Mouse (Mus musculus) adrenal gland (tissue): ENCODE results near the gene Lpp.

ENCODE experiments used
- intact Hi-C: fragments of 180-260 bp; cut with DNase I; formaldehyde crosslinking; loops from one replicate; pipeline ENCODE4 v1.15.1; 2025

Gene Lpp

DNA sequence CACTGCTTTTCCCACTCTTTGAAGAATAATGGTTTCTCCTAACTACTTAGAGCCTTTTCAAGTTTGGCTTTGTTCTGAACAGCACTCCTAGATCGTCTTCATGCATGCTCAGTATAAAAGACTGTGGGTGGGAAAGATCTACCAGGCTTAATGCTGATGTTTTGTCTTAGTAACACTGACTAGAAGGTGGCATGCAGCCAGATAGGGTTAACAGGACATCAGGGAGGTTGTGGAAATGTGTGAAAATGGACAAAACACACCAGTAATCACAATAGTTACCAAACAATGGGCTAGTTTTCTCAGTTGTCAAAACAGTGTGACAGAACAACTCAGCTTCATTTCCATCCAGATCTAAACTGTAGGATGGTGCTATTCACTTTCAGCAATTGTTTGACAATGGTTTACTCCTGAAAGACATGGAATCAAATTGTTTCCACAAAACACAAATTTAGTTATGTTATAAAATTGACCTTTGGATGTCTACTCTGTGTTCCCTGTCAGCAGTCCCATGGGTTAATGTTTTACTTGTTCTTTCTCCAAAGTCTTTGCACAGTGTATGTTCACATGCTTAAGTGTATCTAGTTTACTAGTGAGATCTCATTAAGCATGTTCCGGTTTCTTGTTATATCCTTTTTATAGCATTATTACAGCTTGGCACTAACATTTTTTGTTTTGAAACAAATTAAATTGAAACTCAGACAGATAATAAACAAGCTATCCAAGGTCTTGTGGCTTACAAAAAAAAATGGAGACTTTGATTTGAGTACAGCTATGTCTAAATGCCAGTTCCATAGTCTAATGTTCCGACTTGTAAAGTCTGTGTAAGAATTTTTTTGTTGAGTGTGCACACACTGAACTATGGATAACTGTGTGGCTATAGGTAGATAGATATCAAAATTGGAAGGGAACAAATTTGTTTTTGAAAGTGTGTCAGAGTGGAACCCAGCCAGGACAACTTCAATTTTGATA lies 229.2 kb downstream of the Lpp start:
- intact Hi-C loops: no loop called here

DNA sequence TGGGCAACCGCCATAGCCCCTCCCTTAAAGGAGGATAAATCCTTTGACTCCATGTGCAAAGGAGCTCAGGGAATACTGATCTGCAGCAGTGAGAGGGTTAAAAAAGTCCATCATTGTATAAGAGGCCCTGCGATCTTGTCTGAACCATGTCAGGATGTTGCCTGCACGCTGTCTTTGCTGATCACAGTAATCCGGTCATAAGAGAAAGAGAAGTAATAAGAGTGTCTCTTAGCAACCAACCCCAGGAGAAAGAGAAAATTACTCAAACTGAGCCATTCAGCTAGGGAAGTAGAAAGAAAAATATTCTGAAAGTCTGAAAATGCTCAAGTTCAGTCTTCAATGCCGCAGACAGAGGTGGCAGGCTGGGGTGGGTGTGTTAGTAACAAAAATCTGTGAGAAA lies 231.0 kb downstream of the Lpp start:
- intact Hi-C loops: no loop called here

DNA sequence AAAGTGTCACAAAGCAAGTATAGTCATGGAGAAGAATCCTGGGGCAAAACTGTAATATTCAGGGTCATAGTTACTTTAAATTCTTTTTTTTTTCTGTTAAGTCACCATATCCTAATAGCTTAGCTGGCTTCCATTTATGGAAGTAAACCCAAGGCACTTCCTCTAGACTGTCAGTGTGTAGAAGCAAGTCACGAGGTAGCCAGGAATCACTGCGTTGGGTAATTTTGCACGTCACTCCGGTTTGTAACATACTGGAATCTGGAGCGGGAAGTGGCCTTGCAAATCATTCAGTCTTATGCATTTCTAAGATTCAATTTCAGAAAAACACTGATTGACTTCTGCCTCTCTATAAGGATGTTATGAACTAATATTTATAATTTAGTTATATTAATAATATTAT lies 232.3 kb downstream of the Lpp start:
- intact Hi-C loops: no loop called here

DNA sequence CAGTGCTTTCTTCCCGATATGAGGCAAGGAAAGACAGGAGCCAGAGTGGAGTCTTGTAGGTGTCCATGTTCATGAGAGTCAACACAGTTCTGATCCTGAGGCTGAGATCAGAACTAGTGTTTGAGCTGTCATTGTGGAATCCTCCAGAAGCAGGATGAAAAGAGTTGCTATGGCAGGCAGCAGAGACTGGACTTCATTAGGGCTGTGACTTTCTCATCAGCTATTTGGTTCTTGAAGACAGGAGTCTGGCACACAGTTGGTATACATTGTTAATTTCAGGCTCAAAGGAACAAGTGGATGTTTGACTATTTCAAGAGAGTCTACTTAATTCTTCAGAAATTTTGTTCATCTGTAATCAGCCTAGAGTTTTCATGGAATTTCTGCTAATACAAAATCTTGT lies 235.5 kb downstream of the Lpp start:
- intact Hi-C loops: no loop called here

DNA sequence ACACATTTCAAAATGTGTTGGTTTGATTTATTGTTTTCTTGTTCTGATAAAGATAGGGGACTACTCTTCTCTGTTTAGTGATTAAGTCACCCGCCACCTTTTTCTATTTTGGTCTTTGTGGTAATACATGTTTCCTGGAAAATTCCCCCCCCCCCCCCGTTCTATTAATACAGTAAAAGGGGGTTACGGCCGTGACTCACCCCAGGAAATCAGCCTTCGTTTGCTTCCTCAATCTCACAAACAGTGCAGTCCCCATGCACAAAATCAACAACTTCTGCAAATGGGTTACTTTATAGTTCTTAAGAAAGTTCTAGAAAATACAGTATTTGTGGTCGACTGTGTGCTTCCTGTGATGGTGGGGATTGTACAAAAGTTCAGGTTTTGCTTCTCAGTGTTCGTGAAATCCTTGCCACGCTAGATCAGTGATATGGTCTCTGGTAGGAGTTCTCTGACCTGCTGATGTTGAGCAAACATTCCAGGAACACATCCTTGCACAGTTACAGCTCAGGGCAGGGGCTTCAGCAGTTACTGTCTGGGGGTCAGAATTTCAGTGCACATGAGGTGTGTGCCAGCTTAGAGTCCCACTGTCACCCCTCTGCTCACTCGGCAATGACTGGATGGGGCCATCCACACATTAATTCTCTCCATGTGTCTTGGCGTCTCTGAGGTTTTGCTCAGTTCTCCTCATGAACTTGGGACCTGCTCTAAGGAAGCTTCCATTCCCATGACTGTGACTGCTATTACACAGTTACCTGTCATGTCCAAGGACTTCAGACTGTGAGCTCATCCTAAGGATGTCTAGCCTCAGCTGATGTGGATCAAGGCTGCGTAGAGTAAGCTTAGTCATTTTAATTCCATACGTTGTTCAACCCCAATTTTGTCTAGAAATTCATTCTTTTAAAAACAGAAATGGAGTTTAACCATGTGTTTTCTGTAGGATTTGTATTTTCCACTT lies 236.2 kb downstream of the Lpp start:
- intact Hi-C loops: no loop called here

DNA sequence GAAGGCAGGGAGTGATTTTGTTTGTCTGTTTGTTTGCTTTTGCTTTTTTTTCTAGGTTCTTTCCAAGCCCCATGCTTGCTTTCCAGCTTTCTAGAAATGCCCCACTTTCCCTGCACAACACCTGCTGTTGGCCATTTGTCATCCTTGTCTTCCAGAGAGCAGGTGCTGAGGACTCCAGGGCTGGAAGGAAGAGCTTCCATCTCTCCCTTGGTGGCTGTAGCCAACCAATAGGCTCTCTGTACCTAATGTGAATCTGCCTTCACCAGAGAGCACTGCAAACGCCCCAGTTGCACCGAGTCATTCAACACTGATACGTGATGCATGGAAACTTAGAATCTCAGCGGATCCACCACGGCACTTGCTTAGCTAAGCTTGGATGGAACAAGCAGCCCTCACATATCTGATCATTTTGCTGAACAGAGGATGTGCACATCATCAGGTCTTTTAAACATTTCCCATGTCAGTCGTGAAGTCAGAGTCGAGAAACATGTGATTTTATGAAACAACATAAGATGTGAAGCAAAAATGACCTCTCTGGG lies 242.1 kb downstream of the Lpp start:
- intact Hi-C loops: no loop called here

DNA sequence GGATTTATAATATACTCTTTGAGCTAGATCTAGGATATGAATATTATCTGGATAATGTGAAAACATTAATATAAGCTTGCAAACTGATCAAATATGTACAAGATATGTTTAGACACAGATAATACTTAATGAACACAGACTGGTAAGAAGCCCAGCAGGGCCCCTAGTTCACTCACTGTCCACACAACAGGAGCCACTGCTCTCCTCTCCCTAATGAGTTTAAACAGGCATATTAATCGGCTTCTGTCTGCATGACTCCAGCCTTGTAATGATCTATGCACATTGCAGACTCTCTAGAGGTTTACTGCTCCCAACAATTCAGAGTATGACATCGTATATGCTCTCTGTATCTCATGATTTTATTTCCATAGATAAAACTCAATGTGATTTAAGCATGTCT lies 243.6 kb downstream of the Lpp start:
- intact Hi-C loops: no loop called here

DNA sequence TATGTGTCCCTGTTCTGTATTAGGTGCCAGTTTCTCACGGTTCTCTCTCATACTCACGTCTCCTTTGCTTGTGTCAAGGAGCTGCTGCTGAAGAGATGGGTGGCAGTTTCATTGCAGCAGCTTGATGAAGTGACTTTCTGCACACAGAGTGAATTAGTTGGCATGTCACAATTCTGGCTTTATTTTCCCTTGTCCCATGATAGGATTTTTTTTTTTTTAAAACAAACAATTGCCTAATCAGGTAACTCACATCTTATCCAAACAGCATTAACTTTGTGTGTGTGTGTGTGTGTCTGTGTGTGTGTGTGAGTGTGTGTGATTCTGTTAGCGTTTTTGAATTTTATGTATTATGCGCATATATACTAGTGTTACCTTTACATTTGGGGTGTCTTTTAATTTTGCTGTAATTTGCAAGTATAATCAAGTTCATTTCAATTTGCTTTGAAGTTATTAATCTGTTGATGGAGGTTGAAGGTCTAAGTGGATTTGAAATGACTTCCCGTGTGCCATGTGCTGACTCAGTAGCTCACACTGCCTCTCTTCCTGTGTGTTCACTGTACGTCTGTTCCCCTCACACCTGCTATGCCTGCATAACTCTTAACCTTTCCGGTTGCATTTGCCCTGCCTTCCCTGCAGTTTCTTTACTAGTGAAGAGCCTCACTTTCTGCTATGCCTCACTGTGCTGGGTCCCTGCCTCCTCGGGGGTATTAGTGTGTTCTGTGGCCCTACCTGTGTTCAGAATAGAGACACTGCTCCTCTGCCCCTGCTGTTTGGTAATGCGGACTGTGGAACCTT lies 247.9 kb downstream of the Lpp start:
- intact Hi-C loops: no loop called here

DNA sequence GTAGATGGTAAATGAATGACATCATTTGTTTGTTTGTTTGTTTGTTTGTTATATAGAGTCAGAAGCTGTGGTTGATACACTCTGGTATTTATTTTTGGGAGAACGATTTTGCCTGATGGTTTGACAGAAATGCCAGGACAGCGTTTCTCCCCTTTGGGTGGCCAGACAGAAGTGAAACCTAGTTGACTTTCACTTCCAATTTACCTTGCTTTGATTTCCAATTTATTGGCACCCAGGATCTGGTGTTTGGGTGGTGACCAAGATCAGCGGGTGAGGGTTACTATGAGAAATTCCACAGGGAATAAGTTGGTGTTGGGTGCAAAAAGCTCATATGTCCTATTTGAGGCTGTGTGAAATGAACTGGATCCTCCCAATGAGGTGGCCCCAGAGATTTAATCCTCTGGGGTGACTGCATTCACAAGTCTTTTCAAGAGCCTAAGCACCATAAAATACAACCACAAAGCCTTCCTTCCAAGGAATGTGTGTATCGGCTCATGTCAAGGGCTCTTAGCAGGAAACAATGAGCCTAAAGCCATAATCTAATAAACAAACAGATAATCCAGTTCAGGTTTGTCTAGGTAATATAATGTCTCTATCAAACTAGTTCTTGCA lies 249.8 kb downstream of the Lpp start:
- intact Hi-C loops: no loop called here

DNA sequence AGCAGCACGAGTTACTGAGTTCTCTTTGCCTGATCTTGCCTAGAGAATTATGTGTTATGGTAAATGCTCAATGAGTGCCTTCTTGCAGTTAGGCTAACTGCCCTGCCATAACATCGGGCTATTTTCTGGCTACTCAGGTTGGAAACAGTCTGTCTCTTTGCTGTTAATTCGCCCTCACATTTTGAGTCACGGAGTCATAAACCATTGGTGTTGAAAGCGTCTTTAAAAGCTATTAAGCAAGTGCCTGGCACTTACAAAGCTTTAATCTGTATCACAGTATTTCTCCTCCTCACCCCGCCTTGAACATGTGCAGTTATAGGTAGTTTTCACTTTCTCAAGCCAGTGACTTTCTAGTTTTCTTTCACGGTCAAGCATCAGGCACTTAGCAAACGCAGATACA lies 250.8 kb downstream of the Lpp start:
- intact Hi-C loops: no loop called here

DNA sequence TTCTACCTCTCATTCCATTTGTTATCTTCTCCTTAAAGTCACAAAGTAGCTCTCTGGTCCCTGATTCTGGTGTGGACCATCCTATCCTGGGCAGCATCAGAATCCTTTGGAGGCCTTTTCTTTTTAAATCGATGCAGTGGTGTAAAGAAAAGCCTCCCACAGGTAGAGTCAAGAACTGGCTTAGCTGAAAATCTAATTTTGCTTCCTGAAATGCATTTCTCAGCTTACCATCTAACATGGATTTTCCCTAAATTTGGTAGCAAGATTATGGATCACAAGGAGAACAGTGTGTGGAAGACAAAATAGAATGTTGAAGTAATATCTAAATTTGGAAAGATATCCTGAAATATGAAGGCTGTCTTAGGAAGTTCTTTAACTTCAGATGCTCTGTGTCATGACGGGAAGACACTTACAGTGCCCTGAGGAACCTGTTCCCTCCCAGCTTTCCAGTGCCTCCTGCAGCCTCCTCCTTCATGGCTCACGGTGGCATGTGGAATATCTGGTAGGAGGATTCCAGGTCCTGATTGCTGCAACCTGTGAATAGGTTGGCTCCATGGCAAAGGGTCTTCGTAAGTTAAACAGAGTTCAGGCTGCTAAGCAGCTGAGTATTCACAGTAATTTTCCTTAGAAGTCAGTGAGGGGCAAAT lies 251.6 kb downstream of the Lpp start:
- intact Hi-C loops: no loop called here

DNA sequence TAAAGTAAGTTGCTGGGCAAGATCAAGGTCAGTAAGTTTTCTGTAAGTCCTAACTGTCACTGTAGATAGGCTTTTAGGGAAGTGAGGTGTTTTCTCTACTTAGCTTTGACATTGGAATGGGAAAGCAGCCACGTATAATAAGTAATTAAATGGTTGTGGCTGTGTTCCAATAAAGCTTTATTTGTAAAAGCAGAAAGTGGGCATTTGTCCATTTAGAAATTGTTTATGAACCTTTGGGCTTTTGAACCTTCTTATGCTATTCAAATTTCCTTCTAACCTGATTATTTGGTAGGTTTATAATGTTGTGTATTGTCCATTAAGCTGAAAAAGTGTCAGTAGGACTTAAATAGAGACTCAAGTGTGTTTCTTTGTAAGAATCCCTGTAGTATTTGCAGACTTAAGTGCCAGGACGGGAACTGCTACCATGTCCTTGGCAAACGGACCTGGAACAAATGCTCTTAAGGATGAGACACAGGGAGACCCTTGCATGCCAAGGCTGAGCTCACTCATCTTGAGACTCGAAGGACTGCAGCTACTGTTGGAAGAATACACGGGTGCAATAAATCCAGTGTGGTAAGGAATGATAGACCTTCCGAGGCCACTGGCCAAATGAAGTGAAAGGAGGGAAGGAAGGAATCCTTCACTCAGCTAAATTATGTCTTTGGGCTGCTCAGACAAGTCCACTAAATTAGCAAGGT lies 252.7 kb downstream of the Lpp start:
- intact Hi-C loops: no loop called here

DNA sequence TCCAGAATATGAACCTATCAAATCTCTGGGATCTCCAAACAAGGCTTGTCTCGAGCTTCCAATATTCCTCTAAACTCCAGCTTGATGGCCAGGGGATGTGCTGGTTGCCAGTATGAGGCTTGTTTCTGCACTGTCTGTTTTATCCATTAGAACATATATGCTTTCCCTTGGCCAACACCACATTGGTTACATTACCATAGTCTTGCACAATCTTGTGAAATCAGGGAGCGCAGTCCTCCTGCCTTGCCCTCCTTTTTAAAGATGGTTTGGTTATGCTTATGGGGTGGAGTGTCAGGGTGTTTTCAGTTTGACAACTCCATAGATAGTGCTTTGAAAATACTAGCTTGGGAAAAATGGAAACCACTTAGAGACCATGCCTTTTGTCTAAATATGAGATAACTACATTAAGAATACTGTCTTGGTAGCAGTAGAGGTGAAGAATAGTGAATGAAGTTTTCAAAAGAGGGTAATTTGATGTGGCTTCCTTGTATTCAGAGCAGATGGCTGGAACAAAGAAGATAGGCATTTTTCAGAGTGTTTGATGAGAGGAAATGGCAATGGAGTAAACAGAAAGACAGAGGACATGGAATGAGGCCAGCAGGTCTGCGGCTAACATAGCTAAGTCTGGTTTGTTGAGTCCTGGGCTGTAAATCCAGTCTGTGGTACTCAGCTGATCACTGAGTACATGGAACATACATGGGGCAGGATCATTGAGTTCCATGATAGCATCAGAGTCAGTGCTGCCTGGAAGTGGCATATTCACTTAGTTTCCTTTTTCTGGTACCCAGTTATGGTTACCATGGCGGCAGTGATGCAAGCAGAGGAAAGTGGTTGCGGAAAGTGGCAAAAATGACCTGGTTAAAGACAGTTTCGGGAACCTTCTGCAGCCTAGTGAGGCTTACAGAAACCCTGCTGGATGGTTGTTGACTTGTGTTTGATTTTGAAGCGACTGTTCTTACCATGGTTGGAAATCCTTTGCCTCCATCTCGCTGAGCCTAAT lies 258.6 kb downstream of the Lpp start:
- intact Hi-C loops: no loop called here

DNA sequence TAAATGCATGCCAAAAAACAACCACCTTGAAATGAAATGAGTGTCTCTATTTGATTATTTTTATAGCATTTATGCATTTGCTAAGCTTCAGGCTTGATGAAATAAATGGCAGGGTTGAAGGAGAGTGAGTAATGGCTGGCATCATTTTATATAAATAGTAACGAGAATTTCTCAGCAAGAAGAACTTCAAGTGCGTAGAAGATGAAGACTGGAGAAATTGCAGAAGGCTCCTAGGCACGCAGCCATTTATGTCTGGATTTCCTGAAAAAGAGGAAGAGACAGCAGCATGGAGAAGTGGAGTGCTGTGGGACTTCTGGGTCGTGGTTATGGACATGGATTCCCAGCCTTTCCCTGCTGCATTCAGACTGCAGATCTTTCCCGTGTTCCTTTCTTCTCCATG lies 259.7 kb downstream of the Lpp start:
- intact Hi-C loops: no loop called here

DNA sequence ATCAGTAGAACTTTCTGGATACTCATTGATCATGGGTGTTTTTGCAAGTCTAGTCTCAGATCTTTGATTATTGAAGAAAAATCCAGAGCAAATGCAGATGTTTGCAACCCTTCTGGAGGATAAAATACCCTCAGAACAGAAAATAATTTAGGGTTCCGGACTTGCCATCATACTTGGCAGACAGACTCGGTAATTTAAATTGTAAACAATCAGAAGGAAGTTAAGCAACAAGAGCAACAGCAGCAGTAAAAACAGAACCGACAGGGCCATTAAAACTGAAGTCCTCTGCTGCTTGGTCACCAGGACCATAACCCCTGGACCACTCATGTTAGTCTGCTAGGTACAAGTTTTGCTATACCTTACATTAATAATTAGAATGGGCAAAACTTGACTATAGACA lies 261.8 kb downstream of the Lpp start:
- intact Hi-C loops: no loop called here

DNA sequence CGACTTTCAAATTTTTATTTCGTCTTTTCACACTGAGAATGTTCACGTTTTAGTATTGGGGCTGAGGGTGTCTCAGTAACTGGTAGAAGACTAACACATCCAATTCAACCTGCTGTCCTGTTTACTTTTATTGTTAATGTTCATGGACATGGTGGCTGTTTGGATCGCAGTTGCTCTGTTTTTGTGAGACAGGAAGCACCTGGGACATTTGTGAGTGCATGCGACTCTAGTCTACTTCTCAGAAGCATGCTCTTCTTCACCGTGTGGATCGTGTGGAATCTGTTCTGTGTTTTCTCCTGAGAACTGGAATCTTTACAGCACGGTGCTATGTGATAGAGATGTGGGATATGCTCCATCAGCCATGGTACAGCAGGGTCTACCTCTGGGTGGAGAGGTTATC lies 262.7 kb downstream of the Lpp start:
- intact Hi-C loops: no loop called here

DNA sequence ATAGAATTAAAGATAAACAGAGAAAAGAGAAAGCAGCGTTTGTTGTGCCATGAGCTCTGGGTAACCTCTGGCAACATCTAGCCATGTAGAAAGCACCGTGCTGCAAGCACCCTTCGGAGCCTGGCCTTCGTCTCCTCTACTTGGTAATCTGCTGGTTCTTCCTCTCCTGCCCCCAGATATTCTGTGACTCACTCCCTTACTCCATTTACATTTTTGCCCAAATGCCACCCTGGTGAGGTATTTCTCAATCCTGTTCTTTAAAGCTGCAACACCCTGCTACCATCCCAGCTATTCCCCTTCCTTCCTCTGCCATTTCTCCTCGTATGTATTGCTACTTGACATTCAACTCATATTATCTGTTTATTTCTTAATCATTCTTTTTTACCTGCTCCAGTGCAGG lies 263.4 kb downstream of the Lpp start:
- intact Hi-C loops: no loop called here

DNA sequence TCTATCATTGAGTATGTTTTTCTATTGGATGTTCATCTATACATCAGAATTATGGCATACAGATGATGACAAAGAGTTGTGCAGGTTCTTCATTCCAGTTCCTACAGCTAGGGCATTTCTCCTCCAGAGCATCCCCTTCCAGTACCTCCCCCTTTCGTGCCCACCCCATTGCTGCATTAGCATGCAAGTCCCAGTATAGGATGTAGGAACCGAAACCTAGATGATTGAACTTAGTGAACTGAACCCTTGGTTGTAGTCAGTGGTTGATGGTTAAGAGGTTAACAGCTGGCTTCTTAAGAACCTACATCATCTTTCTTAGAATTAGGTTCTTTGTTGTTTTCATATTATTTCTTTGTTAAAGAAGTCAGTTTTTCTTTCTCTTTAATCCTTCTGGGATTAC lies 265.7 kb downstream of the Lpp start:
- intact Hi-C loops: no loop called here
